Mouse (Mus musculus) forebrain, embryonic 16.5 days (tissue): ENCODE data around the gene Dnajc17. TPM values are rescaled to one million over a fixed set of nuclear protein-coding genes. Genes with fewer than 3 reads are reported as not detected.

Source experiments
- ATAC-seq: fragments of 200-750 bp; cut with Nextera tagmentation; 2 replicates; pipeline ENCODE4 v1.8.0; 2017; ENCODE audit warnings: mild to moderate bottlenecking, moderate library complexity
- H3K27ac ChIP-seq: fragments of 300-500 bp; sonication (generic); 2 replicates; pipeline ENCODE4 v1.5.1; 2014; ENCODE audit warnings: low read length, control low read depth
- H3K27me3 ChIP-seq: fragments of 300-500 bp; sonication (generic); replicated peaks from 2 replicates; pipeline ENCODE4 v1.6.1; 2014; ENCODE audit warnings: low read length; ENCODE audit not compliant: control insufficient read depth, insufficient read depth
- H3K36me3 ChIP-seq: fragments of 300-500 bp; sonication (generic); 2 replicates; pipeline ENCODE4 v1.6.1; 2014; ENCODE audit not compliant: control insufficient read depth, insufficient read depth
- H3K4me1 ChIP-seq: fragments of 300-500 bp; sonication (generic); replicated peaks from 2 replicates; pipeline ENCODE4 v1.6.1; 2014; ENCODE audit warnings: low read length; ENCODE audit not compliant: control insufficient read depth, insufficient read depth
- H3K4me2 ChIP-seq: fragments of 300-500 bp; sonication (generic); 2 replicates; pipeline ENCODE4 v1.6.1; 2014; ENCODE audit warnings: mild to moderate bottlenecking, low read length, control low read depth
- H3K4me3 ChIP-seq: fragments of 300-500 bp; sonication (generic); replicated peaks from 2 replicates; pipeline ENCODE4 v1.5.1; 2014; ENCODE audit warnings: mild to moderate bottlenecking, low read length, control low read depth
- H3K9ac ChIP-seq: fragments of 300-500 bp; sonication (generic); replicated peaks from 2 replicates; pipeline ENCODE4 v1.6.1; 2014; ENCODE audit warnings: low read depth, low read length, control low read depth
- H3K9me3 ChIP-seq: fragments of 300-500 bp; sonication (generic); 2 replicates; pipeline ENCODE4 v1.6.1; 2016; ENCODE audit warnings: low read length; ENCODE audit not compliant: control insufficient read depth
- WGBS: fragments of 180-500 bp; shearing (Covaris S2); extraction: QIAGEN DNeasy Blood & Tissue Kit; methylation state at CpG from one replicate; pipeline ENCODE4 v1.1.7; 2014; 5-methylcytosine and 5-hydroxymethylcytosine counted together
- polyA plus RNA-seq: library from polyadenylated mRNA; unstranded; fragments of >200 nt; fragmentation: Nextera tagmentation; extraction: Ambion mirVana; gene quantifications from 2 replicates; pipeline ENCODE4 v1.2.1, GENCODE M21; 2015

The Dnajc17 gene
- polyA plus RNA-seq, 1 experiment from 2014 or later = 24.6 TPM

- WGBS = 79% methylated on average over 7 of the region's 7 CpGs
- Histone ChIP-seq H3K27me3 (no peaks in the 10 kb centered on the region), H3K36me3 (peaks cover 12% of the 10 kb centered on the region), H3K4me1 (no peaks in the 10 kb centered on the region), H3K27ac (no peak overlapping the region), H3K9ac (no peak overlapping the region), H3K9me3 (no peaks in the 10 kb centered on the region), H3K4me2 (no peak overlapping the region), H3K4me3 (no peak overlapping the region)
- ATAC-seq = no peak
These were observed 25.7 kb downstream of the Dnajc17 start for GRCm38 (mm10) chr2:119182914-119183313.

- no peak overlapping the region for H3K4me3 ChIP-seq
- H3K27ac ChIP-seq = no peak overlapping the region
- no peaks in the 10 kb centered on the region for H3K27me3 ChIP-seq
- peaks cover 11% of the 10 kb centered on the region for H3K4me1 ChIP-seq
- peaks cover 6% of the 10 kb centered on the region; the same call in 1 of the 2 replicates for H3K36me3 ChIP-seq
- 91% methylated on average over 5 of the region's 5 CpGs for WGBS
- ATAC-seq = no peak
- no peak overlapping the region for H3K4me2 ChIP-seq
- H3K9ac ChIP-seq = no peak overlapping the region
- H3K9me3 ChIP-seq = no peaks in the 10 kb centered on the region
These were observed 31.1 kb downstream of the Dnajc17 start for GRCm38 (mm10) chr2:119177384-119177939.

GRCm38 (mm10) chr2:119176761-119177160, 31.8 kb downstream of the Dnajc17 start:
- H3K27me3 ChIP-seq = no peaks in the 10 kb centered on the region
- 63% methylated on average over 3 of the region's 3 CpGs for WGBS
- ATAC-seq = no peak
- peaks cover 11% of the 10 kb centered on the region for H3K4me1 ChIP-seq
- no peak overlapping the region for H3K4me2 ChIP-seq
- no peak overlapping the region for H3K27ac ChIP-seq
- no peaks in the 10 kb centered on the region for H3K9me3 ChIP-seq
- H3K4me3 ChIP-seq = no peak overlapping the region
- H3K9ac ChIP-seq = no peak overlapping the region
- peaks cover 6% of the 10 kb centered on the region; the same call in 1 of the 2 replicates for H3K36me3 ChIP-seq

- H3K4me1 ChIP-seq = peaks cover 11% of the 10 kb centered on the region
- H3K27ac ChIP-seq = no peak overlapping the region
- 76% methylated on average over 6 of the region's 6 CpGs for WGBS
- H3K27me3 ChIP-seq = no peaks in the 10 kb centered on the region
- no peak overlapping the region for H3K4me3 ChIP-seq
- H3K9ac ChIP-seq = no peak overlapping the region
- no peak overlapping the region for H3K4me2 ChIP-seq
- no peak for ATAC-seq
- peaks cover 6% of the 10 kb centered on the region; the same call in 1 of the 2 replicates for H3K36me3 ChIP-seq
- H3K9me3 ChIP-seq = no peaks in the 10 kb centered on the region
These were observed 33.0 kb downstream of the Dnajc17 start for GRCm38 (mm10) chr2:119175614-119176013.

- Histone ChIP-seq H3K4me2 (no peak overlapping the region), H3K27ac (no peak overlapping the region), H3K9ac (no peak overlapping the region), H3K9me3 (no peaks in the 10 kb centered on the region), H3K27me3 (no peaks in the 10 kb centered on the region), H3K4me1 (peaks cover 11% of the 10 kb centered on the region), H3K4me3 (no peak overlapping the region), H3K36me3 (peaks cover 2% of the 10 kb centered on the region; the same call in 1 of the 2 replicates)
- ATAC-seq = no peak
- 63% methylated on average over 14 of the region's 14 CpGs for WGBS
These were observed 33.7 kb downstream of the Dnajc17 start for GRCm38 (mm10) chr2:119174866-119175265.

GRCm38 (mm10) chr2:119173991-119174651, 34.5 kb downstream of the Dnajc17 start, which contains the start of gene Gm14137:
TSS of gene Gm14137 (plus strand) at chr2:119174509.
- WGBS = 24% methylated on average over 8 of the region's 8 CpGs
- no peak within 1 kb of the TSS for H3K27ac ChIP-seq

GRCm38 (mm10) chr2:119172862-119173576, 35.6 kb downstream of the Dnajc17 start:
- peaks cover 11% of the 10 kb centered on the region for H3K4me1 ChIP-seq
- 0 out of 2 replicates have a peak overlapping the region, but pooled peaks have one; percentile 19 for H3K9ac ChIP-seq
- H3K9me3 ChIP-seq = no peaks in the 10 kb centered on the region
- WGBS = 30% methylated on average over 13 of the region's 13 CpGs
- H3K36me3 ChIP-seq = no peaks in the 10 kb centered on the region
- no peak overlapping the region for H3K4me3 ChIP-seq
- no peak overlapping the region for H3K27ac ChIP-seq
- ATAC-seq = 0 out of 2 replicates have a peak, but pooled peaks have one; percentile 26
- H3K4me2 ChIP-seq = no peak overlapping the region
- H3K27me3 ChIP-seq = no peaks in the 10 kb centered on the region; the same call in 1 of the 2 replicates

More at GRCm38 (mm10) chr2:119173991-119174651, 34.5 kb downstream of the Dnajc17 start, which contains the start of gene Gm14137:
- no peaks in the 10 kb centered on the region for H3K36me3 ChIP-seq
- H3K9ac ChIP-seq = no peak within 1 kb of the TSS
- no peaks in the 10 kb centered on the region for H3K9me3 ChIP-seq
- 0 out of 2 replicates have a peak, but pooled peaks have one; percentile 21 for ATAC-seq
- no peaks in the 10 kb centered on the region for H3K27me3 ChIP-seq
- H3K4me1 ChIP-seq = peaks cover 11% of the 10 kb centered on the region
- no peak within 1 kb of the TSS for H3K4me2 ChIP-seq
- H3K4me3 ChIP-seq = no peak within 1 kb of the TSS

- H3K27ac ChIP-seq = no peak overlapping the region
- peaks cover 2% of the 10 kb centered on the region for H3K27me3 ChIP-seq
- peaks cover 17% of the 10 kb centered on the region for H3K4me1 ChIP-seq
- H3K4me2 ChIP-seq = no peak overlapping the region
- H3K36me3 ChIP-seq = no peaks in the 10 kb centered on the region
- no peak overlapping the region for H3K4me3 ChIP-seq
- H3K9me3 ChIP-seq = no peaks in the 10 kb centered on the region
- ATAC-seq = no peak
- no peak overlapping the region for H3K9ac ChIP-seq
- 81% methylated on average over 7 of the region's 7 CpGs for WGBS
These were observed 36.1 kb downstream of the Dnajc17 start for GRCm38 (mm10) chr2:119172446-119172845.

- H3K4me1 ChIP-seq = peaks cover 26% of the 10 kb centered on the region
- no peak overlapping the region for H3K4me2 ChIP-seq
- no peak overlapping the region for H3K9ac ChIP-seq
- H3K27ac ChIP-seq = no peak overlapping the region
- H3K27me3 ChIP-seq = peaks cover 10% of the 10 kb centered on the region
- H3K4me3 ChIP-seq = no peak overlapping the region
- H3K36me3 ChIP-seq = no peaks in the 10 kb centered on the region
- H3K9me3 ChIP-seq = no peaks in the 10 kb centered on the region
- 85% methylated on average over 8 of the region's 8 CpGs for WGBS
- no peak for ATAC-seq
These were observed 37.0 kb downstream of the Dnajc17 start for GRCm38 (mm10) chr2:119171574-119171973.
